Mouse (Mus musculus) liver, embryonic 14.5 days (tissue): ENCODE results near the gene Plekhj1. TPM values are rescaled to one million over a fixed set of nuclear protein-coding genes. Genes with fewer than 3 reads are reported as not detected.

ENCODE experiments used
- ATAC-seq: fragments of 200-750 bp; cut with Nextera tagmentation; 2 replicates; pipeline ENCODE4 v1.8.0; 2017; ENCODE audit warnings: moderate number of reproducible peaks, mild to moderate bottlenecking, moderate library complexity; ENCODE audit not compliant: insufficient read depth
- DNase-seq, 3 experiments: peaks; one replicate each; pipeline ENCODE4 v3.0.0-alpha.2; 2012 to 2013; ENCODE audit warnings: low read depth in 3 of 3, low spot score in 3 of 3
- H3K27ac ChIP-seq: fragments of 300-500 bp; sonication (generic); 2 replicates; pipeline ENCODE4 v1.5.1; 2014; ENCODE audit warnings: moderate library complexity, mild to moderate bottlenecking, control low read depth, inconsistent platforms
- H3K27me3 ChIP-seq: fragments of 300-500 bp; sonication (generic); 2 replicates; pipeline ENCODE4 v1.6.1; 2014; ENCODE audit warnings: mild to moderate bottlenecking, low read length, moderate library complexity; ENCODE audit not compliant: control insufficient read depth, insufficient read depth
- H3K36me3 ChIP-seq: fragments of 300-500 bp; sonication (generic); replicated peaks from 2 replicates; pipeline ENCODE4 v1.6.1; 2014; ENCODE audit warnings: low read depth; ENCODE audit not compliant: control insufficient read depth, insufficient read depth
- H3K4me1 ChIP-seq, 2 experiments: fragments of 200-500 bp in 1 of 2; fragments of 300-500 bp in 1 of 2; sonication (generic) in 1 of 2; replicated peaks; 2 replicates each; pipeline ENCODE4 v1.6.1; 2012 to 2014; ENCODE audit warnings: antibody characterized with exemption in 1 of 2, inconsistent platforms in 1 of 2, low read length in 1 of 2; ENCODE audit not compliant: control insufficient read depth in 2 of 2, insufficient read depth in 2 of 2
- H3K4me2 ChIP-seq: fragments of 300-500 bp; sonication (generic); 2 replicates; pipeline ENCODE4 v1.6.1; 2014; ENCODE audit warnings: low read depth, mild to moderate bottlenecking, control low read depth, moderate library complexity
- H3K4me3 ChIP-seq, 2 experiments: fragments of 200-500 bp in 1 of 2; fragments of 300-500 bp in 1 of 2; sonication (generic) in 1 of 2; 2 replicates each; pipeline ENCODE4 v1.5.1; 2012 to 2014; ENCODE audit warnings: low read depth in 2 of 2, low read length in 2 of 2, mild to moderate bottlenecking in 2 of 2, control low read depth in 1 of 2, inconsistent platforms in 1 of 2, moderate library complexity in 1 of 2; ENCODE audit not compliant: insufficient read depth in 1 of 2
- H3K9ac ChIP-seq: fragments of 300-500 bp; sonication (generic); replicated peaks from 2 replicates; pipeline ENCODE4 v1.6.1; 2014; ENCODE audit warnings: mild to moderate bottlenecking, control low read depth, moderate library complexity
- H3K9me3 ChIP-seq: fragments of 300-500 bp; sonication (generic); 2 replicates; pipeline ENCODE4 v1.6.1; 2016; ENCODE audit warnings: low read length, mixed read lengths; ENCODE audit not compliant: control insufficient read depth
- CTCF ChIP-seq: IDR thresholded peaks from 2 replicates; pipeline ENCODE4 v1.5.1; 2016; ENCODE audit warnings: antibody characterized with exemption, low read depth, control low read depth
- EP300 ChIP-seq: IDR thresholded peaks from 2 replicates; pipeline ENCODE4 v1.6.1; 2016; ENCODE audit warnings: antibody characterized with exemption, low read depth
- WGBS: fragments of 180-500 bp; shearing (Covaris S2); extraction: QIAGEN DNeasy Blood & Tissue Kit; methylation state at CpG from one replicate; pipeline ENCODE4 v1.1.7; 2014; ENCODE audit not compliant: insufficient replicate concordance; 5-methylcytosine and 5-hydroxymethylcytosine counted together
- polyA plus RNA-seq, 2 experiments: library from polyadenylated mRNA; depleted of rRNA in 1 of 2; stranded (reverse) in 1 of 2; unstranded in 1 of 2; fragments of >200 nt; fragmentation: Nextera tagmentation in 1 of 2; extraction: Ambion mirVana in 1 of 2; gene quantifications; 2 replicates each; pipeline versions ENCODE4 v1.2.1 to v1.2.3; 2012 to 2014

The Plekhj1 gene
- polyA plus RNA-seq, 2 experiments: 46.7 to 77.0 TPM

DNA sequence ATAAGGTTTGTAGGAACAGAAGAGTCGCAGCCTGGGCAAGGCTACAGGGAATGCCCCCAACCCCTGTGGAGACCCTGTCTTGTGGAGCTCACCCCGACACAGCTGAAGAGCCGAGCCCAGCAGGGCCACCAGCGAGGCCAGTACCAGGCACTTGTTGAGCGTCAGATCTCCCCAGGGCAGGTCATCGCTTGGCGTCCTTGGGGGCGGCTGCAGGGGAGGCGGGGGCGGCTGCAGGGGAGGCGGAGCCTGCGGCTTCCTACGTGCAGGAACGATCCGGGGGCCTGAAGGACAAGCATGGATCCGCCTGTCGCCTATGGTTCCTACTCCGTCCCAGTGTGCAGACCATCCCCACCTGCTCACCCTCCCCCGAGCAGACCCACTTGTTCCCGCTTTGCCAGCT is 11.7 kb upstream of the Plekhj1 start:
- Histone ChIP-seq H3K4me1 (peaks cover 2 to 5% of the 10 kb centered on the region in 2 experiments; a peak in 3 of 4 replicates), H3K4me2 (no peak overlapping the region)

DNA sequence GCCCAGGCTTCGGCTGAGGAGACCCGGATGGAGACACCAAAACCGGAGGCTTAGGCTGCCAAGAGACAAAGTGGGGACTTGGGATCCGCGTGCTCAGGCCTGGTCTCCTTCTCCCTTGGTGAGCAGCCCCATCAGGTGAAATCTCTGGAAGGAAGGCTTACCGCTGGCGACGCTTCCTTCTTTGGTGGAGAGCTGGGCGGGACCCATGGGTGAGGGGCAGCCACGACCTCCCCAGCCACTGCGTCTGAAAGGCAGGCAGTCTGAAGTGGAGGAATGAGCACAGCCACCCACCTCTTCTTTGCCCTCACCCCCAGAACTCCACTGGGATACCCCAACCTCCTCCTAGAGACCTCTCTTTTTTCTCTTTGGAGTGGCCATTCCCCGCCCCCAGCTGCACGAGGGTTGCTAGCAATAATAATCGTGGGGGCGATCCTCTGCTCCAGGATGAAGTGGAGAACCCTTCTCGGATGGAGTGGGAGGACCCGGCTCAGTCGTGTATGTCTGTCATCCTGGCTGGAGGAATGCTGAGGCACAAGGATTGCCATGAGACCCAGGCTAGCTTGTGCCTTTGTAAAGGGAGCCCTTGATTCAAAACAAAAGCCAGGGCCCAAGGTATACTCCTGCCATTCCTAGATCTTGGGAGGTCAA is 10.7 kb upstream of the Plekhj1 start:
- ATAC-seq (no peak), DNase-seq (no peak)
- Histone ChIP-seq H3K36me3 (peaks cover 5% of the 10 kb centered on the region), H3K4me2 (no peak overlapping the region), H3K9ac (no peak overlapping the region), H3K27ac (no peak overlapping the region), H3K4me3 (no peak overlapping the region), H3K9me3 (no peaks in the 10 kb centered on the region), H3K27me3 (peaks cover 48% of the 10 kb centered on the region), H3K4me1 (peaks cover 2 to 5% of the 10 kb centered on the region in 2 experiments; a peak in 3 of 4 replicates)
- TF ChIP-seq EP300 (no peak), CTCF (no peak)
- WGBS: 6% methylated on average over 18 of the region's 18 CpGs

More for the DNA sequence above, 11.7 kb upstream of the Plekhj1 start:
- TF ChIP-seq EP300: no peak
- TF ChIP-seq CTCF: no peak
- ATAC-seq (no peak), DNase-seq (no peak)
- Histone ChIP-seq H3K9ac (no peak overlapping the region), H3K4me3 (no peak overlapping the region), H3K36me3 (no peaks in the 10 kb centered on the region), H3K9me3 (no peaks in the 10 kb centered on the region), H3K27me3 (peaks cover 48% of the 10 kb centered on the region), H3K27ac (no peak overlapping the region)
- WGBS: 7% methylated on average over 20 of the region's 20 CpGs

DNA sequence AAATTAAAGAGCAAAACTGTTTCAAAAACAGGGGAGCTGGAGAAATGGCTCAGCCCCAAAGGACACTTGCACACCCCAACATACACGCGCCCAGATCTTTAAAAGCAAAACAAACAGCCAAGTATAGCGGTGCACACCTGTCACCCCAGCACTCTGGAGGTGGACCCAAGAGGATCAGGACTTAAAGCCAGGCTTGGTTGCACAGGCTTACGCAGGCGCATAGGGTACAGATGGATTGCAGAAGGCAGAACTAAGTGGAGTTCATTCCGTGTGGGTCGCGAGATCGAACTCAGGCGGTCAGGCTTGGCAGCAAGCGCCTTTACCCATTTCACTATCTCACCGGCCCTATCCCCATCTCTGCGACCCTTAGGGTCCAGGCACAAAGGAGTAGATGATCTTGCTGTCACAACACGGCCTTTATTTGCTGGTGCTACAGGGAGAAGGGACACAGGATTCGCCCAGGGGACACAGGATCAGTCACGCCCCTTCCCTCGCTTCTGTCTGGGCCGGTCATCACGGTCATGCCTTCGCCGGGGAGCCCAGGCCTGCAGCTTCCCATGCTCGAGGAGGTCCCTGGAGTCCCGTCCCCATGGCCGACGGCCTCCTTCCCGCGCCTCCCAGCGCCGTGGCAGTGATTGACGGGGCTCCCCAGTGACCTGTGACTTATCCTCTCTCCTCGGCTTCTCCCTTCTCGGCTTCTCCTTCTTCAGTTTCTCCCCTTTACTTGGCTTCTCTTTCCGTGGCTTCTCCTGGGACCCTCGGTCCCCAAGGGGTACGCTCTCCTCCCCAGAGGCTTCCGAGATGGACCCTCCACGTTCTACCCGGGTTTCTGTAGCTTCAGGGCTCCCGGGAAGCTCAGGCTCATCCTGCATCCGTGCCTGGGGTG is 9.9 kb upstream of the Plekhj1 start:
- no peak for ATAC-seq
- Histone ChIP-seq H3K9ac (no peak overlapping the region), H3K9me3 (no peaks in the 10 kb centered on the region), H3K4me1 (peaks cover 2 to 5% of the 10 kb centered on the region in 2 experiments; a peak in 3 of 4 replicates), H3K4me3 (no peak overlapping the region), H3K4me2 (no peak overlapping the region), H3K27ac (no peak overlapping the region), H3K36me3 (peaks cover 13% of the 10 kb centered on the region), H3K27me3 (peaks cover 48% of the 10 kb centered on the region)
- no peak for DNase-seq
- TF ChIP-seq CTCF: no peak
- TF ChIP-seq EP300: no peak
- 23% methylated on average over 40 of the region's 40 CpGs for WGBS

DNA sequence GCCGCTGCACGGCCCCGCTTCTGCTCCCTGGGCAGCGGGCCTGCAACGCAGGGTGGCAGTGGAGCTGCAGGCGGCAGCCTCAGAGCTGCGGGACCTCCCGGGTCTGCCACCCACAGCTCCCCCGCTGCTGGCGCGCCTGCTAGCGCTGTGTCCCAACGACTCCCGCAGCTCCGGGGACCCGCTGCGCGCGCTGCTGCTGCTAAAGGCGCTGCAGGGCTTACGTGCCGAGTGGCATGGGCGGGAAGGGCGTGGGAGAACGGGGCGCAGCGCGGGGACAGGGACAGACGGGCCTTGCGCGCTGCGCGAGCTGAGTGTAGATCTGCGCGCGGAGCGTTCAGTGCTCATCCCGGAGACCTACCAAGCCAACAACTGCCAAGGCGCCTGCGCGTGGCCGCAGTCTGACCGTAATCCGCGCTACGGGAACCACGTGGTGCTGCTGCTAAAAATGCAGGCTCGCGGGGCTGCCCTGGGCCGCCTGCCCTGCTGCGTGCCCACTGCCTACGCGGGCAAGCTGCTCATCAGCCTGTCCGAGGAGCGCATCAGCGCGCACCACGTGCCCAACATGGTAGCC is 8.7 kb upstream of the Plekhj1 start:
- no peaks in the 10 kb centered on the region for H3K9me3 ChIP-seq
- H3K27me3 ChIP-seq: peaks cover 45% of the 10 kb centered on the region
- H3K4me2 ChIP-seq: peak overlapping the region; percentile 80
- no peak for DNase-seq
- H3K9ac ChIP-seq: peak overlapping the region; percentile 48
- WGBS: under 1% methylated on average over 58 of the region's 58 CpGs
- peaks cover 2 to 5% of the 10 kb centered on the region in 2 experiments; a peak in 3 of 4 replicates for H3K4me1 ChIP-seq
- H3K27ac ChIP-seq: no peak overlapping the region
- H3K36me3 ChIP-seq: peaks cover 23% of the 10 kb centered on the region
- peak; percentile 39 for ATAC-seq
- TF ChIP-seq CTCF (no peak), EP300 (no peak)
- H3K4me3 ChIP-seq: peak overlapping the region; percentile 17 to 50
